Mouse (Mus musculus): ENCODE measurements around the gene Glp2r. TPM values are rescaled to one million over a fixed set of nuclear protein-coding genes. Genes with fewer than 3 reads are reported as not detected.

Glp2r gene
- 0.04 TPM in 2 replicates for polyA plus RNA-seq (2012; rRNA removed)

GRCm38 (mm10) chr11:67771053-67771452 is at the start of gene Glp2r:
Glp2r (minus strand) TSS chr11:67771153.

GRCm38 (mm10) chr11:67797931-67798330 is 27.0 kb upstream of the Glp2r start, which contains the start of gene Dhrs7c:
Dhrs7c (plus strand) TSS chr11:67798187.

GRCm38 (mm10) chr11:67774379-67774778 is 3.4 kb upstream of the Glp2r start, which contains the start of gene Gsg1l2:
Gsg1l2 (plus strand) TSS chr11:67774608.

GRCm38 (mm10) chr11:67694703-67695376 is 76.1 kb downstream of the Glp2r start, which contains the start of gene Rcvrn:
Rcvrn (plus strand) TSS chr11:67695326.

Other genes with a start within 250 kb of the Glp2r start
- gene Rcvrn, start 75.8 kb downstream of the Glp2r start, polyA plus RNA-seq (2012; rRNA removed) = 0.87 and 0.94 TPM in 2 replicates
- gene Gsg1l2, start 3.5 kb upstream of the Glp2r start, polyA plus RNA-seq (2012; rRNA removed) = 0.05 TPM in 1 of 2 replicates, not detected in the other
- gene Dhrs7c, start 27.0 kb upstream of the Glp2r start, polyA plus RNA-seq (2012; rRNA removed) = 0.09 and 3.0 TPM in 2 replicates
- gene Usp43, start 151.0 kb upstream of the Glp2r start, polyA plus RNA-seq (2012; rRNA removed) = 7.9 and 9.5 TPM in 2 replicates
- gene Cfap52, start 194.5 kb upstream of the Glp2r start, polyA plus RNA-seq (2012; rRNA removed) = 1.8 and 2.8 TPM in 2 replicates
- 27.2 and 28.7 TPM in 2 replicates for gene Stx8, start 195.0 kb upstream of the Glp2r start, polyA plus RNA-seq (2012; rRNA removed)